Mouse (Mus musculus): ENCODE results near the gene Slc35f1.

DNA sequence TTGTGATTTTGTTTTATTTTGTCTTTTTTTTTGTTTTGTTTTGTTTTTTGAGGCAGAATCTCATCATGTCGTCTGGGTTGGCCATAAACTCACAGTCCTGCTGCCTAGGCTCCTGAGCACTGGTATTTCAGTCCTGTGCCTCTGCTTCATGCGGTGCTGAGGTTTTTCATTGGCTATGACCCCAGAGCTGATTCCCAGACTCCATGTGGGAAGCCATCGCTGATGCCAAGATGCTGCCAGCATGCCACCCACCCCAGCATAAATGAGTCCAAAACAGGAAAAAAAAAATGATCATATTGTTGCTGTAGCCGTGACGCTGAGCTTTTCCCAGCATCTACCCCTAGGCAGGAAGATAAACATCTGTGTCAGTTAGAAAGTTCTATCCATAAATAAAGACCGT lies 434.0 kb downstream of the Slc35f1 start:
- TF ChIP-seq CTCF (conservative IDR thresholded peaks at IDR 0.05 in 1 of 2, IDR thresholded peaks at IDR 0.05 in 1 of 2; ENCODE audit: low read depth in 2 of 2, low read length in 2 of 2) (no peak), SMC3 (IDR thresholded peaks at IDR 0.05; ENCODE audit: low read depth, low read length) (no peak), MYC (IDR thresholded peaks at IDR 0.05; ENCODE audit: low read depth, low read length) (no peak), MXI1 (IDR thresholded peaks at IDR 0.05; ENCODE audit: low read depth, low read length) (no peak), MAFK (IDR thresholded peaks at IDR 0.05; ENCODE audit: insufficient replicate concordance, low read length) (no peak), NRF1 (IDR thresholded peaks at IDR 0.05; ENCODE audit: low read depth, low read length) (no peak), PAX5 (IDR thresholded peaks at IDR 0.05; ENCODE audit: low read length) (no peak), POLR2A (IDR thresholded peaks at IDR 0.05; ENCODE audit: low read depth, low read length) (no peak), EP300 (IDR thresholded peaks at IDR 0.05; ENCODE audit: low read length) (no peak), ZNF384 (IDR thresholded peaks at IDR 0.05; ENCODE audit: low read depth, low read length) (no peak), TBP (conservative IDR thresholded peaks at IDR 0.05; ENCODE audit: low read depth, low read length) (no peak), MEF2A (IDR thresholded peaks at IDR 0.05; ENCODE audit: borderline replicate concordance, low read depth, low read length) (no peak), ZKSCAN1 (IDR thresholded peaks at IDR 0.05; ENCODE audit: borderline replicate concordance, low read depth, low read length) (no peak), MAX (IDR thresholded peaks at IDR 0.05; ENCODE audit: low read length) (no peak)

Data from CH12.LX (cell line).